Mouse (Mus musculus): ENCODE results near the gene Cacna1f. TPM values are rescaled to one million over a fixed set of nuclear protein-coding genes. Genes with fewer than 3 reads are reported as not detected.

Cacna1f gene
- polyA plus RNA-seq, 1 experiment = 0.13 TPM

DNA sequence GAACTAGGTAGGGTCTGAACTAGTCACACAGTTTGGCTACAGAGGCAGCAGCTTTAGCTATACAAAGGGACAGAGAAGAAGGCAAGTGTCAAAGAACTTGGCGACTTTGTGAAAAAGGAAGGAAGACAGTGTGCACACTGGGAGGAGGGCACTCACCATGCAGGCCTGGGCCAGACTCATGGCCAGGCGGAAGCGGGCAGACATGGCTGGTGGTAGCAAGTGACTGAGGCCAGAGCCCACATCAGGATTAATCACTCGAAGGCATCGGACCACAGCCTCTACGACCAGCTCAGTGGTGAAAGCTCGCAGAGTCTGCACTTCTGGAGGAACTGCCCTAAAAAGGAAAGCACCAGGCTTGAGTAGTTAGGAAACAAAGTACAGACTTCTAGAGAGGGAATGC, 2.9 kb upstream of the Cacna1f start:
- no peaks in the 10 kb centered on the region for H3K27me3 ChIP-seq (ENCODE audit: control insufficient read depth, insufficient read depth, low read length)
- H3K4me1 ChIP-seq (ENCODE audit: control insufficient read depth, insufficient read depth, low read length) = peaks cover 3% of the 10 kb centered on the region; the same call in 1 of the 2 replicates
- DNase-seq = no peak
- H3K27ac ChIP-seq (ENCODE audit: insufficient read depth, low read length) = no peak overlapping the region
- no peak overlapping the region for H3K4me3 ChIP-seq (replicated peaks; ENCODE audit: insufficient read depth, low read depth, low read length)
- no peak for TF ChIP-seq POLR2A (IDR thresholded peaks at IDR 0.05; ENCODE audit: borderline replicate concordance, insufficient read depth, low read length)
- no peak for TF ChIP-seq CTCF (IDR thresholded peaks at IDR 0.05; ENCODE audit: borderline replicate concordance, insufficient read depth, low read depth, low read length)
- 89% methylated on average over 7 of the region's 7 CpGs for WGBS

- peak within 1 kb of the TSS; percentile 32; the same call in 1 of the 2 replicates for H3K27ac ChIP-seq (ENCODE audit: insufficient read depth, low read length)
- 8% methylated on average over 28 of the region's 28 CpGs for WGBS
- peak; percentile 80 to 89 for DNase-seq
Measured at GRCm38 (mm10) chrX:7604879-7605574, 1.9 kb upstream of the Cacna1f start, which contains the start of gene Ccdc22. Gene Ccdc22, minus strand, starts transcription at chrX:7605517.

GRCm38 (mm10) chrX:7605575-7605941, 1.3 kb upstream of the Cacna1f start:
- no peaks in the 10 kb centered on the region for H3K27me3 ChIP-seq (ENCODE audit: control insufficient read depth, insufficient read depth, low read length)
- H3K4me1 ChIP-seq (ENCODE audit: control insufficient read depth, insufficient read depth, low read length) = peaks cover 3% of the 10 kb centered on the region; the same call in 1 of the 2 replicates
- no peak overlapping the region for H3K27ac ChIP-seq (ENCODE audit: insufficient read depth, low read length)
- TF ChIP-seq POLR2A (IDR thresholded peaks at IDR 0.05; ENCODE audit: borderline replicate concordance, insufficient read depth, low read length) (no peak), CTCF (IDR thresholded peaks at IDR 0.05; ENCODE audit: borderline replicate concordance, insufficient read depth, low read depth, low read length) (no peak)
- DNase-seq = no peak
- H3K4me3 ChIP-seq (replicated peaks; ENCODE audit: insufficient read depth, low read depth, low read length) = no peak overlapping the region
- 40% methylated on average over 8 of the region's 8 CpGs for WGBS

More at GRCm38 (mm10) chrX:7604879-7605574, 1.9 kb upstream of the Cacna1f start, which contains the start of gene Ccdc22:
- peak; percentile 50; the same call in 1 of the 2 replicates for TF ChIP-seq POLR2A (IDR thresholded peaks at IDR 0.05; ENCODE audit: borderline replicate concordance, insufficient read depth, low read length)
- no peak for TF ChIP-seq CTCF (IDR thresholded peaks at IDR 0.05; ENCODE audit: borderline replicate concordance, insufficient read depth, low read depth, low read length)
- Histone ChIP-seq H3K4me3 (replicated peaks; ENCODE audit: insufficient read depth, low read depth, low read length) (peak within 1 kb of the TSS; percentile 76), H3K4me1 (ENCODE audit: control insufficient read depth, insufficient read depth, low read length) (peaks cover 3% of the 10 kb centered on the region; the same call in 1 of the 2 replicates), H3K27me3 (ENCODE audit: control insufficient read depth, insufficient read depth, low read length) (no peaks in the 10 kb centered on the region)

DNA sequence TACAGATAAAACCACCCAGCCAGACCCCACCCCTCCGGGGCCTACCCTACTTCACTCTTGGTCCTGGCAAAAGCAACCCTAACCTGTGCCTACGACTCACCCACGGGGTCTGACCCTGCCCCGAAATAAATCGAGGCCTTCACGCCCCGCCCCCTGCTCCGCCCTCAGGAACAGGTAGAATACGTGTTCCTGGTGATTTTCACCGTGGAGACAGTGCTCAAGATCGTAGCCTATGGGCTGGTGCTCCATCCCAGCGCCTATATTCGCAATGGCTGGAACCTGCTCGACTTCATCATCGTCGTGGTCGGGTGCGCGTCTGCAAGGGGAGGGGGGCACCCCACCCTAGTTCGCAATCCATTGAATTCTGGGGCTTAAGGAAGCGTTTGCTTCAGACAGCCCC, 3.2 kb downstream of the Cacna1f start:
- no peaks in the 10 kb centered on the region for H3K27me3 ChIP-seq (ENCODE audit: control insufficient read depth, insufficient read depth, low read length)
- 8% methylated on average over 21 of the region's 21 CpGs for WGBS
- H3K4me3 ChIP-seq (replicated peaks; ENCODE audit: insufficient read depth, low read depth, low read length) = peak overlapping the region; percentile 72
- H3K27ac ChIP-seq (ENCODE audit: insufficient read depth, low read length) = no peak overlapping the region
- TF ChIP-seq POLR2A (IDR thresholded peaks at IDR 0.05; ENCODE audit: borderline replicate concordance, insufficient read depth, low read length) (0 out of 2 replicates have a peak, but pooled peaks have one; percentile 18), CTCF (IDR thresholded peaks at IDR 0.05; ENCODE audit: borderline replicate concordance, insufficient read depth, low read depth, low read length) (no peak)
- H3K4me1 ChIP-seq (ENCODE audit: control insufficient read depth, insufficient read depth, low read length) = no peaks in the 10 kb centered on the region
- DNase-seq = peak; percentile 29 to 35

- peak; percentile 27 to 46 for DNase-seq
- Histone ChIP-seq H3K27me3 (ENCODE audit: control insufficient read depth, insufficient read depth, low read length) (no peaks in the 10 kb centered on the region), H3K4me3 (replicated peaks; ENCODE audit: insufficient read depth, low read depth, low read length) (peak overlapping the region; percentile 72), H3K27ac (ENCODE audit: insufficient read depth, low read length) (no peak overlapping the region), H3K4me1 (ENCODE audit: control insufficient read depth, insufficient read depth, low read length) (no peaks in the 10 kb centered on the region)
- 13% methylated on average over 26 of the region's 26 CpGs for whole genome bisulfite sequencing
- TF ChIP-seq POLR2A (IDR thresholded peaks at IDR 0.05; ENCODE audit: borderline replicate concordance, insufficient read depth, low read length) (no peak), CTCF (IDR thresholded peaks at IDR 0.05; ENCODE audit: borderline replicate concordance, insufficient read depth, low read depth, low read length) (no peak)
Measured at GRCm38 (mm10) chrX:7610536-7611258, 3.8 kb downstream of the Cacna1f start.

DNA sequence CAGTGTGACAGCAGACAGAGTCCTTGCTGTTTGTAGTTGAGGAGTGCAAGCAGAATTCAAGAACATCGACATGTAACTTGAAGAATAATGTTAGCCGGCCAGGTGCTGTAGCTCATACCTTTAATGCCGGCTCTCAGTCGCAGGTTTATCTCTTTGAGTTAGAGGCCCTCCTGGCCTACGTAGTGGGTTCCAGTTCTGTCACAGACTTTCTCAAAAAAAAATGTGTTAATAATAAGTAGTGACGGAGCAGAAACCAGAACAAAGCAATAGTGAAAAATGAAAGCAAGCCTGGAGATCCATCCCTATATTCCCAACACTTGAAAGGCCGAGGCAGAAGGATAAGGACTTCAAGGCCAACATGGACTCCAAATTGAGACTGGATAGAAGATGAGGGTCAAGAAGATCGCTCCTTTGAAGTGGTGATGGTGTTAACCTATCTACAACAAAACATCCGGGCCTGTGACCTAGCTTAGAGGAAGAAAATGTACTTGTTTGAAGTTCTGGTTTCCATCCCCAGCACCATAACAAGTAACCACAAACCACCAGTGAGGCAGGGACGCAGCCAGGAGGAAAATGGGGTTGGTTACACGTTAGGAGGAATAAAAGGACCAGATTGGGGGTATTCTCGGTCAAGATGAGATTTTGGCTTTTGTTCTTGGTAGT, 11.1 kb downstream of the Cacna1f start:
- TF ChIP-seq CTCF (IDR thresholded peaks at IDR 0.05; ENCODE audit: borderline replicate concordance, insufficient read depth, low read depth, low read length) (no peak), POLR2A (IDR thresholded peaks at IDR 0.05; ENCODE audit: borderline replicate concordance, insufficient read depth, low read length) (no peak)
- DNase-seq = no peak
- WGBS = 85% methylated on average over 12 of the region's 12 CpGs
- Histone ChIP-seq H3K4me1 (ENCODE audit: control insufficient read depth, insufficient read depth, low read length) (no peaks in the 10 kb centered on the region), H3K27ac (ENCODE audit: insufficient read depth, low read length) (no peak overlapping the region), H3K27me3 (ENCODE audit: control insufficient read depth, insufficient read depth, low read length) (no peaks in the 10 kb centered on the region), H3K4me3 (replicated peaks; ENCODE audit: insufficient read depth, low read depth, low read length) (no peak overlapping the region)

- Histone ChIP-seq H3K4me3 (replicated peaks; ENCODE audit: insufficient read depth, low read depth, low read length) (no peak overlapping the region), H3K4me1 (ENCODE audit: control insufficient read depth, insufficient read depth, low read length) (no peaks in the 10 kb centered on the region), H3K27me3 (ENCODE audit: control insufficient read depth, insufficient read depth, low read length) (no peaks in the 10 kb centered on the region), H3K27ac (ENCODE audit: insufficient read depth, low read length) (no peak overlapping the region)
- TF ChIP-seq POLR2A (IDR thresholded peaks at IDR 0.05; ENCODE audit: borderline replicate concordance, insufficient read depth, low read length) (no peak), CTCF (IDR thresholded peaks at IDR 0.05; ENCODE audit: borderline replicate concordance, insufficient read depth, low read depth, low read length) (no peak)
- WGBS = 93% methylated on average over 6 of the region's 6 CpGs
- DNase-seq = no peak
Measured at GRCm38 (mm10) chrX:7632560-7632959, 25.7 kb downstream of the Cacna1f start.

Measured in cerebellum, adult 2 months (tissue).